Mouse (Mus musculus) liver, embryonic 14.5 days (tissue): Measurements from ENCODE around the gene AI854703. TPM values are rescaled to one million over a fixed set of nuclear protein-coding genes. Genes with fewer than 3 reads are reported as not detected.

Source experiments
- ATAC-seq: fragments of 200-750 bp; cut with Nextera tagmentation; 2 replicates; pipeline ENCODE4 v1.8.0; 2017; ENCODE audit warnings: moderate number of reproducible peaks, mild to moderate bottlenecking, moderate library complexity; ENCODE audit not compliant: insufficient read depth
- DNase-seq, 3 experiments: peaks; one replicate each; pipeline ENCODE4 v3.0.0-alpha.2; 2012 to 2013; ENCODE audit warnings: low read depth in 3 of 3, low spot score in 3 of 3
- H3K27ac ChIP-seq: fragments of 300-500 bp; sonication (generic); 2 replicates; pipeline ENCODE4 v1.5.1; 2014; ENCODE audit warnings: moderate library complexity, mild to moderate bottlenecking, control low read depth, inconsistent platforms
- H3K27me3 ChIP-seq: fragments of 300-500 bp; sonication (generic); 2 replicates; pipeline ENCODE4 v1.6.1; 2014; ENCODE audit warnings: mild to moderate bottlenecking, low read length, moderate library complexity; ENCODE audit not compliant: control insufficient read depth, insufficient read depth
- H3K36me3 ChIP-seq: fragments of 300-500 bp; sonication (generic); replicated peaks from 2 replicates; pipeline ENCODE4 v1.6.1; 2014; ENCODE audit warnings: low read depth; ENCODE audit not compliant: control insufficient read depth, insufficient read depth
- H3K4me1 ChIP-seq, 2 experiments: fragments of 200-500 bp in 1 of 2; fragments of 300-500 bp in 1 of 2; sonication (generic) in 1 of 2; replicated peaks; 2 replicates each; pipeline ENCODE4 v1.6.1; 2012 to 2014; ENCODE audit warnings: antibody characterized with exemption in 1 of 2, inconsistent platforms in 1 of 2, low read length in 1 of 2; ENCODE audit not compliant: control insufficient read depth in 2 of 2, insufficient read depth in 2 of 2
- H3K4me2 ChIP-seq: fragments of 300-500 bp; sonication (generic); 2 replicates; pipeline ENCODE4 v1.6.1; 2014; ENCODE audit warnings: low read depth, mild to moderate bottlenecking, control low read depth, moderate library complexity
- H3K4me3 ChIP-seq, 2 experiments: fragments of 200-500 bp in 1 of 2; fragments of 300-500 bp in 1 of 2; sonication (generic) in 1 of 2; 2 replicates each; pipeline ENCODE4 v1.5.1; 2012 to 2014; ENCODE audit warnings: low read depth in 2 of 2, low read length in 2 of 2, mild to moderate bottlenecking in 2 of 2, control low read depth in 1 of 2, inconsistent platforms in 1 of 2, moderate library complexity in 1 of 2; ENCODE audit not compliant: insufficient read depth in 1 of 2
- H3K9ac ChIP-seq: fragments of 300-500 bp; sonication (generic); replicated peaks from 2 replicates; pipeline ENCODE4 v1.6.1; 2014; ENCODE audit warnings: mild to moderate bottlenecking, control low read depth, moderate library complexity
- H3K9me3 ChIP-seq: fragments of 300-500 bp; sonication (generic); 2 replicates; pipeline ENCODE4 v1.6.1; 2016; ENCODE audit warnings: low read length, mixed read lengths; ENCODE audit not compliant: control insufficient read depth
- CTCF ChIP-seq: IDR thresholded peaks from 2 replicates; pipeline ENCODE4 v1.5.1; 2016; ENCODE audit warnings: antibody characterized with exemption, low read depth, control low read depth
- EP300 ChIP-seq: IDR thresholded peaks from 2 replicates; pipeline ENCODE4 v1.6.1; 2016; ENCODE audit warnings: antibody characterized with exemption, low read depth
- WGBS: fragments of 180-500 bp; shearing (Covaris S2); extraction: QIAGEN DNeasy Blood & Tissue Kit; methylation state at CpG from one replicate; pipeline ENCODE4 v1.1.7; 2014; ENCODE audit not compliant: insufficient replicate concordance; 5-methylcytosine and 5-hydroxymethylcytosine counted together
- polyA plus RNA-seq, 2 experiments: library from polyadenylated mRNA; depleted of rRNA in 1 of 2; stranded (reverse) in 1 of 2; unstranded in 1 of 2; fragments of >200 nt; fragmentation: Nextera tagmentation in 1 of 2; extraction: Ambion mirVana in 1 of 2; gene quantifications; 2 replicates each; pipeline versions ENCODE4 v1.2.1 to v1.2.3; 2012 to 2014

The AI854703 gene
- polyA plus RNA-seq, 2 experiments, result 0.06 to 0.31 TPM

GRCm38 (mm10) chr6:48675400-48675930 lies 48.9 kb downstream of the AI854703 start:
- H3K4me3 ChIP-seq, result peak overlapping the region; percentile 56 to 89
- peak overlapping the region; percentile 46 for H3K9ac ChIP-seq
- ATAC-seq (peak; percentile 54), DNase-seq (no peak)
- H3K27me3 ChIP-seq, result no peaks in the 10 kb centered on the region
- no peaks in the 10 kb centered on the region for H3K9me3 ChIP-seq
- WGBS, result 21% methylated on average over 10 of the region's 10 CpGs
- H3K27ac ChIP-seq, result no peak overlapping the region
- peaks cover 0 to 18% of the 10 kb centered on the region in 2 experiments; a peak in 2 of 4 replicates for H3K4me1 ChIP-seq
- peak overlapping the region; percentile 66 for H3K4me2 ChIP-seq
- no peak for TF ChIP-seq CTCF
- no peak for TF ChIP-seq EP300
- H3K36me3 ChIP-seq, result no peaks in the 10 kb centered on the region

GRCm38 (mm10) chr6:48675931-48676859 lies 49.6 kb downstream of the AI854703 start, which contains the start of gene Gimap9:
Gene Gimap9, plus strand, starts transcription at chr6:48676129.
- Histone ChIP-seq H3K9me3 (no peaks in the 10 kb centered on the region), H3K27me3 (no peaks in the 10 kb centered on the region), H3K9ac (peak within 1 kb of the TSS; percentile 46), H3K27ac (no peak within 1 kb of the TSS), H3K36me3 (no peaks in the 10 kb centered on the region), H3K4me1 (peaks cover 0 to 18% of the 10 kb centered on the region in 2 experiments; a peak in 2 of 4 replicates), H3K4me3 (peak within 1 kb of the TSS; percentile 56 to 89), H3K4me2 (peak within 1 kb of the TSS; percentile 66)
- peak in 2 of 3 experiments; percentile 45 to 49 for DNase-seq
- ATAC-seq, result peak; percentile 84
- WGBS, result 5% methylated on average over 13 of the region's 13 CpGs
- no peak for TF ChIP-seq EP300
- TF ChIP-seq CTCF, result no peak

GRCm38 (mm10) chr6:48676860-48677415 lies 50.4 kb downstream of the AI854703 start:
- ATAC-seq (no peak), DNase-seq (no peak)
- Histone ChIP-seq H3K4me3 (peak overlapping the region in 1 of 2 experiments; percentile 56; a peak in 2 of 4 replicates), H3K4me2 (peak overlapping the region; percentile 66), H3K9ac (no peak overlapping the region), H3K36me3 (no peaks in the 10 kb centered on the region), H3K27ac (no peak overlapping the region), H3K4me1 (peaks cover 0 to 18% of the 10 kb centered on the region in 2 experiments; a peak in 2 of 4 replicates), H3K27me3 (no peaks in the 10 kb centered on the region), H3K9me3 (no peaks in the 10 kb centered on the region)
- TF ChIP-seq CTCF (no peak), EP300 (no peak)
- 67% methylated on average over 5 of the region's 5 CpGs for WGBS

- Histone ChIP-seq H3K4me2 (no peak overlapping the region; the same call in 1 of the 2 replicates), H3K27me3 (no peaks in the 10 kb centered on the region), H3K9ac (no peak overlapping the region), H3K27ac (no peak overlapping the region), H3K4me3 (no peak overlapping the region), H3K4me1 (peaks cover 0 to 18% of the 10 kb centered on the region in 2 experiments; a peak in 2 of 4 replicates), H3K9me3 (no peaks in the 10 kb centered on the region), H3K36me3 (no peaks in the 10 kb centered on the region)
- no peak for DNase-seq
- no peak for TF ChIP-seq EP300
- ATAC-seq, result no peak
- WGBS, result 74% methylated on average over 17 of the region's 17 CpGs
Measured at GRCm38 (mm10) chr6:48677492-48678345, 51.2 kb downstream of the AI854703 start.
